Mouse (Mus musculus) kidney, postnatal 0 days (tissue): Measurements from ENCODE around the gene Mb21d2. TPM values are rescaled to one million over a fixed set of nuclear protein-coding genes. Genes with fewer than 3 reads are reported as not detected.

ENCODE experiments used
- ATAC-seq: fragments of 200-750 bp; cut with Nextera tagmentation; replicated peaks from 2 replicates; pipeline ENCODE4 v1.8.0; 2017; ENCODE audit warnings: low read depth, moderate number of reproducible peaks, moderate TSS enrichment, moderate library complexity; ENCODE audit not compliant: low FRiP score
- DNase-seq: peaks from one replicate; pipeline ENCODE4 v3.0.0-alpha.2; 2016; ENCODE audit warnings: low spot score
- H3K27ac ChIP-seq: fragments of 300-500 bp; sonication (generic); 2 replicates; pipeline ENCODE4 v1.5.1; 2014; ENCODE audit warnings: mild to moderate bottlenecking
- H3K27me3 ChIP-seq: fragments of 300-500 bp; sonication (generic); 2 replicates; pipeline ENCODE4 v1.6.1; 2014; ENCODE audit warnings: low read length, mixed read lengths; ENCODE audit not compliant: insufficient read depth
- H3K36me3 ChIP-seq: fragments of 300-500 bp; sonication (generic); 2 replicates; pipeline ENCODE4 v1.6.1; 2014; ENCODE audit warnings: low read length, mixed read lengths; ENCODE audit not compliant: insufficient read depth
- H3K4me1 ChIP-seq: fragments of 300-500 bp; sonication (generic); replicated peaks from 2 replicates; pipeline ENCODE4 v1.6.1; 2014; ENCODE audit warnings: antibody characterized with exemption, low read length, mixed read lengths; ENCODE audit not compliant: insufficient read depth
- H3K4me2 ChIP-seq: fragments of 300-500 bp; sonication (generic); 2 replicates; pipeline ENCODE4 v1.6.1; 2014; ENCODE audit warnings: mild to moderate bottlenecking, low read length, moderate library complexity, mixed read lengths
- H3K4me3 ChIP-seq: fragments of 300-500 bp; sonication (generic); replicated peaks from 2 replicates; pipeline ENCODE4 v1.5.1; 2014; ENCODE audit warnings: low read depth, low read length
- H3K9ac ChIP-seq: fragments of 300-500 bp; sonication (generic); 2 replicates; pipeline ENCODE4 v1.6.1; 2014; ENCODE audit warnings: low read depth, low read length
- H3K9me3 ChIP-seq: fragments of 300-500 bp; sonication (generic); replicated peaks from 2 replicates; pipeline ENCODE4 v1.6.1; 2016; ENCODE audit warnings: low read length, inconsistent platforms, mixed read lengths
- CTCF ChIP-seq: IDR thresholded peaks from 2 replicates; pipeline ENCODE4 v1.5.1; 2016; ENCODE audit warnings: antibody characterized with exemption, low read depth, mild to moderate bottlenecking, moderate library complexity
- WGBS: fragments of 180-500 bp; shearing (Covaris S2); extraction: QIAGEN DNeasy Blood & Tissue Kit; methylation state at CpG from one replicate; pipeline ENCODE4 v1.1.7; 2014; 5-methylcytosine and 5-hydroxymethylcytosine counted together
- polyA plus RNA-seq: library from polyadenylated mRNA; unstranded; fragments of >200 nt; fragmentation: Nextera tagmentation; extraction: Ambion mirVana; gene quantifications from 2 replicates; pipeline ENCODE4 v1.2.1, GENCODE M21; 2015

Gene Mb21d2
- polyA plus RNA-seq, 1 experiment from 2014 or later, result 6.9 TPM

- Histone ChIP-seq H3K36me3 (no peaks in the 10 kb centered on the region), H3K27me3 (no peaks in the 10 kb centered on the region)
- WGBS, result 35% methylated on average over 18 of the region's 18 CpGs
These were observed 71.1 kb downstream of the Mb21d2 start for GRCm38 (mm10) chr16:28858210-28859008.

GRCm38 (mm10) chr16:28851409-28851821, 78.1 kb downstream of the Mb21d2 start:
- Histone ChIP-seq H3K9me3 (0 out of 2 replicates have a peak, but pooled peaks cover 3% of the 10 kb centered on the region), H3K27ac (no peak overlapping the region), H3K4me3 (peak overlapping the region; percentile 3; the same call in 1 of the 2 replicates), H3K9ac (no peak overlapping the region), H3K36me3 (no peaks in the 10 kb centered on the region), H3K27me3 (no peaks in the 10 kb centered on the region), H3K4me2 (peak overlapping the region; percentile 52), H3K4me1 (peaks cover 6% of the 10 kb centered on the region; the same call in 1 of the 2 replicates)
- ATAC-seq (peak; percentile 58), DNase-seq (peak; percentile 91)
- WGBS, result 14% methylated on average over 11 of the region's 11 CpGs
- peak; percentile 27; the same call in 1 of the 2 replicates for TF ChIP-seq CTCF

More at GRCm38 (mm10) chr16:28858210-28859008, 71.1 kb downstream of the Mb21d2 start:
- no peak overlapping the region for H3K27ac ChIP-seq
- peaks cover 7% of the 10 kb centered on the region for H3K4me1 ChIP-seq
- H3K9ac ChIP-seq, result no peak overlapping the region
- H3K9me3 ChIP-seq, result no peaks in the 10 kb centered on the region
- DNase-seq, result peak; percentile 79
- peak overlapping the region; percentile 19; the same call in 1 of the 2 replicates for H3K4me2 ChIP-seq
- peak; percentile 54 for ATAC-seq
- TF ChIP-seq CTCF, result no peak
- no peak overlapping the region for H3K4me3 ChIP-seq

GRCm38 (mm10) chr16:28850881-28851280, 78.6 kb downstream of the Mb21d2 start:
- Histone ChIP-seq H3K4me3 (peak overlapping the region; percentile 8; the same call in 1 of the 2 replicates), H3K27me3 (no peaks in the 10 kb centered on the region), H3K4me2 (peak overlapping the region; percentile 52), H3K9me3 (0 out of 2 replicates have a peak, but pooled peaks cover 3% of the 10 kb centered on the region), H3K36me3 (no peaks in the 10 kb centered on the region), H3K4me1 (peaks cover 6% of the 10 kb centered on the region; the same call in 1 of the 2 replicates), H3K27ac (no peak overlapping the region), H3K9ac (no peak overlapping the region)
- ATAC-seq, result peak; percentile 24; the same call in 1 of the 2 replicates
- peak; percentile 50 for DNase-seq
- 19% methylated on average over 14 of the region's 14 CpGs for WGBS
- TF ChIP-seq CTCF, result no peak

GRCm38 (mm10) chr16:28846123-28846522, 83.3 kb downstream of the Mb21d2 start:
- ATAC-seq, result no peak
- no peaks in the 10 kb centered on the region for H3K27me3 ChIP-seq
- H3K4me2 ChIP-seq, result no peak overlapping the region
- H3K4me3 ChIP-seq, result no peak overlapping the region
- DNase-seq, result no peak
- H3K9ac ChIP-seq, result no peak overlapping the region
- no peaks in the 10 kb centered on the region for H3K36me3 ChIP-seq
- H3K27ac ChIP-seq, result no peak overlapping the region
- TF ChIP-seq CTCF, result no peak
- 86% methylated on average over 11 of the region's 11 CpGs for WGBS
- peaks cover 9% of the 10 kb centered on the region; the same call in 1 of the 2 replicates for H3K4me1 ChIP-seq
- H3K9me3 ChIP-seq, result 0 out of 2 replicates have a peak, but pooled peaks cover 3% of the 10 kb centered on the region

GRCm38 (mm10) chr16:28845336-28845735, 84.1 kb downstream of the Mb21d2 start:
- DNase-seq (no peak), ATAC-seq (no peak)
- WGBS, result 74% methylated on average over 3 of the region's 3 CpGs
- no peak for TF ChIP-seq CTCF
- Histone ChIP-seq H3K36me3 (no peaks in the 10 kb centered on the region), H3K4me2 (no peak overlapping the region), H3K4me3 (no peak overlapping the region), H3K4me1 (peaks cover 8% of the 10 kb centered on the region; the same call in 1 of the 2 replicates), H3K9me3 (0 out of 2 replicates have a peak, but pooled peaks cover 3% of the 10 kb centered on the region), H3K27ac (no peak overlapping the region), H3K9ac (no peak overlapping the region), H3K27me3 (no peaks in the 10 kb centered on the region)

GRCm38 (mm10) chr16:28841102-28841501, 88.4 kb downstream of the Mb21d2 start:
- H3K36me3 ChIP-seq, result no peaks in the 10 kb centered on the region
- H3K9me3 ChIP-seq, result no peaks in the 10 kb centered on the region
- peak overlapping the region; percentile 40; the same call in 1 of the 2 replicates for H3K4me2 ChIP-seq
- 9% methylated on average over 11 of the region's 11 CpGs for WGBS
- H3K27ac ChIP-seq, result no peak overlapping the region
- ATAC-seq, result peak; percentile 21; the same call in 1 of the 2 replicates
- H3K4me1 ChIP-seq, result peaks cover 8% of the 10 kb centered on the region; the same call in 1 of the 2 replicates
- no peaks in the 10 kb centered on the region for H3K27me3 ChIP-seq
- no peak overlapping the region for H3K9ac ChIP-seq
- peak; percentile 45 for TF ChIP-seq CTCF
- peak; percentile 75 for DNase-seq
- H3K4me3 ChIP-seq, result no peak overlapping the region
